Mouse (Mus musculus) left cerebral cortex, postnatal 36 days (tissue): ENCODE measurements around the gene A430078G23Rik. TPM values are rescaled to one million over a fixed set of nuclear protein-coding genes. Genes with fewer than 3 reads are reported as not detected.
A peak's percentile ranks its signal among the peaks of the same experiment; 100 is the strongest.
"Not testable (repeated sequence)": the region's sequence is repeated elsewhere in the genome, so short reads cannot be mapped to it uniquely, and the experiment has no call there.

Experiments used
- DNase-seq, 2 experiments: peaks; one replicate each; pipeline ENCODE4 v3.0.0; 2021 to 2022; ENCODE audit warnings: low spot score in 2 of 2, mixed read lengths in 1 of 2
- intact Hi-C: fragments of 180-260 bp; cut with DNase I; formaldehyde crosslinking; loops from one replicate; pipeline ENCODE4 v1.15.1; 2025
- total RNA-seq, 2 experiments: library from RNA; stranded (reverse); gene quantifications; 2 replicates each; pipeline ENCODE4 v1.2.3; 2021

A430078G23Rik gene
- total RNA-seq, result not detected

GRCm38 (mm10) chr8:3353189-3353810 lies at the start of gene A430078G23Rik:
TSS of gene A430078G23Rik (plus strand) at chr8:3353415.
- intact Hi-C loops, result loop anchor here (10.0 kb wide), 1 partner anchor 102 kb away; no protein-coding TSS in a partner anchor
- DNase-seq, result no peak

GRCm38 (mm10) chr8:3308205-3308800 lies 44.9 kb upstream of the A430078G23Rik start:
- DNase-seq, intact Hi-C loops: not testable (repeated sequence)

DNA sequence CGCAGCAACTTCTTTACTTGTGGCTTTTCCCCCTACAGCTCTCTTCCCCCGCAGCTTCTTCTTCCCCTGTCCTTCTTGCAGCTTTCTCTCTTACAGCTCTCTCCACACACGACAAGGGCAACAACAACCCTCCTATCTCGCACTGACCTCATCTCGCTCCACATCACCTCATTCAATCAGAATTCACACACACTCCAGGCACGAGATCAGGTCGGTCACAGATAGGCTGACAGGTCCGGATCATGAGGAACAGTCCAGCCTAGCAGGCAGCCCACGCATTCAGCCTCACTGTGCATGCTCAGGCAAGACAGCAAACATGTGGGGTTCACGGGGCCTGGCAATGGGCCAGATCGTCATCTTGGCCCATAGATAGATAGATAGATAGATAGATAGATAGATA lies 43.6 kb upstream of the A430078G23Rik start:
- no peak for DNase-seq
- intact Hi-C loops, result no loop called here

DNA sequence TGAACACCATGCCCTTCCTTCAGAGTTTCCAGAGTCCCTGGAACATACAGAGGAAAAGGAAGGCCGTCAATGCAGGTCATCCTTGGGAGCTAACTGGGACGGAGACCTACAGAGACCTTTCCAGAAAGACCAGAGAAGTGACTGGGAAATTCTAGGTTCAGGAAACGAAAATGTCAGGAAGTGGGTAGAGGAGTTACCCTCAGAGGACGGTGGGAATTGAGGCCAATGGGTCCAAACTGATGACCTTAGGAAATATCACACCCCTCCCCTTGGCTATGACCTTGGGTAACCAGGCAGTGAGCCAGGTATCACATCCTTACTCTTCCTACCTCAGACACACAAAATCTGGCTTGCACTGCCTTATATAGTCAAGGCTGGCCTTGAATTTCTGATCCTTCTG lies 41.7 kb upstream of the A430078G23Rik start:
- intact Hi-C loops, result no loop called here
- DNase-seq, result no peak

GRCm38 (mm10) chr8:3313417-3313816 lies 39.8 kb upstream of the A430078G23Rik start:
- DNase-seq, intact Hi-C loops: not testable (repeated sequence)

DNA sequence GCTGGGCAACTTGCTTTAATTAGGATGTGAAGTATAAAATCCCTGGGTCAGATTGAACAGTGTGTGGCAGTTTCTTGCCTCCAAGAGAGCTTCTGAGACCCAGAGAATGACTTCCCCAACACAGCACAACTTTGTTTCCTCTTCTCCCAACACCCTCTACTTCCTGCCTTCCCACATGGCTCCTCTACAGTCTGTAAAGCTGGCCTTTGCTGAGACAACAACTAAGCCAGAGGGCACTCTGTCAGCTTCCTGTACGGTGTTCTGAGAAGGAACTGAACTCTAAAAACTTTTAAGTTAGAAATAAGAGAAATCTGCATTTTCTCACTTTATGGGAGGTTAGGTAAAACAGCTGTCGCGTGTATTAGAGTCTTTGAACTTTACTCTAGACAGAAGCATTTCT lies 39.4 kb upstream of the A430078G23Rik start:
- no peak for DNase-seq
- intact Hi-C loops, result no loop called here

DNA sequence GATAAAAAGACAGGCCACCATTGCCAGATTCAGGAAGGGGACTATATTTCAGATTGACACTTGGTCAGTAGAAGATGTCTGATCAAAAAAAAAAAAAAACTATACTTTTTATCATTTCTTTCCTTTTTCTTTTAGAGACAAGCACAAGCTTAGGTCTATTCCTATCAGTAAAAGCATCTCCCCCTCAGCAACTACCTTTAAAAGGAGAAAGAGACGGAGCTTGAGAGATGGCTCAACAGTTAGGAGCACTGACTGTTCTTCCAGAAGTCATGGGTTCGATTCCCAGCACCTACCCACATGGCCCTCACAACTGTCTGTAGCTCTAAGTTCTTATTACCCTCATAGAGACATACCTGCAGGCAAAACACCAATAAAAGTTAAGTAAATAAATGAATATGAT lies 38.9 kb upstream of the A430078G23Rik start:
- DNase-seq, result no peak
- intact Hi-C loops, result no loop called here

- intact Hi-C loops, result no loop called here
Observed at GRCm38 (mm10) chr8:3316585-3316984, 36.6 kb upstream of the A430078G23Rik start.

GRCm38 (mm10) chr8:3319267-3319666 lies 33.9 kb upstream of the A430078G23Rik start:
- intact Hi-C loops, DNase-seq: not testable (repeated sequence)

More at GRCm38 (mm10) chr8:3316585-3316984, 36.6 kb upstream of the A430078G23Rik start:
- no peak for DNase-seq

GRCm38 (mm10) chr8:3324253-3324652 lies 29.0 kb upstream of the A430078G23Rik start:
- DNase-seq, result no peak
- intact Hi-C loops, result no loop called here

- intact Hi-C loops, result no loop called here
- DNase-seq, result no peak
Observed at GRCm38 (mm10) chr8:3327056-3327455, 26.2 kb upstream of the A430078G23Rik start.

- no peak for DNase-seq
- intact Hi-C loops, result no loop called here
Observed at GRCm38 (mm10) chr8:3327538-3328245, 25.5 kb upstream of the A430078G23Rik start.

DNA sequence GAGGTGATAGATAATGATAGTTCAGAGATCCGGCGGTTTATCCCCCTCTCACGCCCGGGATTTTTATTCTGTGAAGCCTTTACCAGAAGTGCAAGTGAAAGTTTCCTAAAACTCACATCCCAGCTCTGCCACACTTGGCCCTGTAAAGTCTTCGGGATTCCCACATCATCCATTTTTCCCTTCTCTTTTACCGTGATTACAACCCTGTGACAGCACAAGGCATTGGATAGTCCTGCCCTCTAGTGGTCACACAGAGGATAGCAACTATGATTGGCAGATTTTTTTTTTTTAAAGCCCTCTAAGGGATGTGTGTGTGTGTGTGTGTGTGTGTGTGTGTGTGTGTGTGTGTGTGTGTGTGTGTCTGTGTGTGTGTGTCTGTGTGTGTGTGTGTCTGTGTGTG lies 22.6 kb upstream of the A430078G23Rik start:
- peak in 1 of 2 experiments; percentile 21 for DNase-seq
- intact Hi-C loops, result loop anchor here (10.0 kb wide), 1 partner anchor 146 kb away; no protein-coding TSS in a partner anchor

DNA sequence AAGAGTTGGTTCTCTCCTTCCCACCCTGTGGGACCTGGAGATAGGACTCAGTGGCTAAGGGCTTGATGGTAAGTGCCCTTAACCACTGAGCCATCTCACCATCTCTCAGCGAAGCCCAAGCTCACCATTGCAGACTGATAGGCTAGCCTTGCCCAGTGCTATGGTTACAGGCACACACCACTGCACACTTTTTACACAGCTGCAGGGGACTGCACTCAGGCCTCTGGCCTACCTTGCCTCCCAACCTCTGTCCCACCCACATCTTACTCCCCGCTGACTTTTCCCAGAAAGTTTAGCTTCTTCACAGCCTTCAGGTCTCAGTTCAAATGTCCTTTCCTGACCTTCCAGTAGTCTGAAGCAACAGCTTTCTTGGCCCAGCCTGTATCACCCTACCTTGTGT lies 21.5 kb upstream of the A430078G23Rik start:
- DNase-seq, result no peak
- intact Hi-C loops, result loop anchor here (10.0 kb wide), 1 partner anchor 147 kb away; no protein-coding TSS in a partner anchor

DNA sequence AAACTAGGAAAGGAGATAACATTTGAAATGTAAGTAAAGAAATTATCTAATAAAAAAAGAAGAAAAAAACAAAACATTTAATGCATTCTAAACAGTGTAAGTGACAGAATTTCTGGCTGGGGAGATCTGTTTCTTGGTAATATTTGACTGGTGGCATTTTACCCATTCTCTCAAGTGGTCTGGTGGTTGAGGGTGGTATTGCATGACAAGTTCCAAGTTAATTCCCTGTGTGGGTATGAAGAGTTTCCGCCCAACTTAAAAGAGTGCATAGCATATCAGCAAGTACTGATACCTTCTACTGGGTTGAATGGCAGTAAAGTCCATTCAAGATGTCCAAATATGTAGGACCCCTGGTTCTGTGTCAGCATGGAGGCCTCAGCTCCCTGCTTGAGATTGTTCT lies 17.3 kb upstream of the A430078G23Rik start:
- no peak for DNase-seq
- intact Hi-C loops, result loop anchor here (10.0 kb wide), 1 partner anchor 151 kb away; no protein-coding TSS in a partner anchor

- DNase-seq, result peak in 1 of 2 experiments; percentile 13
- intact Hi-C loops, result loop anchor here (10.0 kb wide), 1 partner anchor 152 kb away; no protein-coding TSS in a partner anchor
Observed at GRCm38 (mm10) chr8:3336658-3337524, 16.3 kb upstream of the A430078G23Rik start.

- DNase-seq, result not testable (repeated sequence)
- intact Hi-C loops, result loop anchor here (10.0 kb wide), 1 partner anchor 153 kb away; no protein-coding TSS in a partner anchor
Observed at GRCm38 (mm10) chr8:3337525-3337824, 15.7 kb upstream of the A430078G23Rik start.

DNA sequence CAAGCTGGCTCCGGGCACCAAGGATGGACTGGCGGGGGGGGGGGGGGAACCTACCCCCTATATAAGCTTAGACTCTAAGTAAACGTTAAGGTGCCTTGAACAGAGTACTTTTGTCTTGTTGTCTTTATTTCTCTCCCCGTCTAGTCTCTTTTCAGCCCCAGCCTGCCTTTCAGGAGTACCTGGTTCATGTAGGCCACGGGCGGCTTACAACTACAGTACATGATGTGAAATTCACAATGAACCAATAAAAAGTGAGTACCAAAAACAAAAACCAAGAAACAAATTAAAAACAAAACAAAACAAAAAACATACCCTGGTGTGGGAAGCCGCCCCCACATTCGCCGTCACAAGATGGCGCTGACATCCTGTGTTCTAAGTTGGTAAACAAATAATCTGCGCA lies 15.2 kb upstream of the A430078G23Rik start:
- DNase-seq, result no peak
- intact Hi-C loops, result loop anchor here (10.0 kb wide), 1 partner anchor 153 kb away; no protein-coding TSS in a partner anchor

GRCm38 (mm10) chr8:3340711-3341110 lies 12.5 kb upstream of the A430078G23Rik start:
- intact Hi-C loops, DNase-seq: not testable (repeated sequence)
